Mouse (Mus musculus): ENCODE measurements at regions not wholly inside any gene's neighbourhood (a gene's known extent, or its start where the extent isn't known, plus 50 kb on each side); places are given as distances from the start of the nearest gene placed in this dataset.

GRCm38 (mm10) chr16:74900835-74901234, 489.2 kb upstream of the Robo2 start:
- TF ChIP-seq CTCF (IDR thresholded peaks at IDR 0.05; ENCODE audit: low read depth), result no peak
- no peak for TF ChIP-seq EP300 (IDR thresholded peaks at IDR 0.05; ENCODE audit: low read depth)

All from liver, postnatal 0 days (tissue).